Mouse (Mus musculus) liver, embryonic 14 days (tissue): ENCODE data around the gene Glis1. TPM values are rescaled to one million over a fixed set of nuclear protein-coding genes. Genes with fewer than 3 reads are reported as not detected.

Experiments
- polyA plus RNA-seq: library from polyadenylated mRNA; depleted of rRNA; stranded (reverse); fragments of >200 nt; gene quantifications from 2 replicates; pipeline ENCODE4 v1.2.3, GENCODE M21; 2012; rRNA removed

Glis1 gene
- polyA plus RNA-seq = 0.22 and 0.26 TPM in 2 replicates

DNA sequence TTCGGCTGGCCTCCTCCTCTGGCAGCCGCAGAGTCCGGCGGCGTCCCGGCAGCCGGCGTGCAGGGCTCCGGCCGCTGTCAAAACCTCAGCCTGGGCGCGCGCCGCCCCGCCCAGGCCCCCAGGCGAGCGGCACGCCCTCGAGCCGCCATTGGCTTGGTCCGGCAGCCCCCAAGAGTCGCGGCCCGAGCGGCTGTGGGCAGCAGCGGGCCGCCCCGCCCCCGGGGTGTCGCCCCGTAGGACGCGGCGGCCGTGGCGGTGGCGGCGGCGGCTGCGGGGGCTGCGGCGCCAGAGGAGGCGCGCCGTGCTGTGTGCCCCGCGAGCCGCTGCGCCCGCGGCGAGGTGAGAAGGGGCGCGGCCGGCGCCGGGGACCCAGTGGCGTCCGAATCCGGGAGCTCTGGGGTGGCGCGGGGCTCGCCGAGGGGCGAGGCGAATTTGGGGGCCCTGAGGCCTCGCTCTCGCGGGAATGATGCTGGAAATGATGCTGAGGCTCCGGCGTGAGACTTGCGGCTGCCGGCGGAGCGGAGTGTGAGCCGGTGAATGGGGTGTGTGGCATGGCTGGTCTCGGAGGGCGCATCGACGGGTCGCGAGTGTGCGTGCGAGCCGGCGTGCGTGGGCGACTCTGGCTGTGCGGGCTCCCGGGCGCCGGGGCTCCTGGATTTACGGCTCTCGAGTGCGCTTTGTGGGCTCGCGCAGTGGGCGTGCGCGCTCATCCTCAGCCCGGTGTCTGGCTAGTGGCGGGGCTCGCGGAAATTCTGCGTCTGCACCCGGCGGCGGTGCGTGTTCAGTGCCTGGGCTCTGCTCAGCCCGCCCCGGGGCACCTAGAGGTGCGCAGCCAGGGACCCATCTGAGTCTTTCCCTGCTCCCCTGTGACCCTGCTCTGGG, at the start of gene Glis1:
Glis1 (plus strand) TSS at position 236 of the 882 bp plus-strand sequence.

GRCm38 (mm10) chr4:107684130-107684529, 249.7 kb downstream of the Glis1 start, which contains the start of gene Dmrtb1:
Gene Dmrtb1, minus strand, starts transcription at chr4:107684230.

Other genes with a start within 250 kb of the Glis1 start
- 0.03 TPM in 1 of 2 replicates, not detected in the other for gene Ldlrad1, start 225.4 kb upstream of the Glis1 start, polyA plus RNA-seq
- gene Lrrc42, start 181.1 kb upstream of the Glis1 start, polyA plus RNA-seq = 7.7 and 8.8 TPM in 2 replicates
- 4.8 and 5.2 TPM in 2 replicates for gene Hspb11, start 181.0 kb upstream of the Glis1 start, polyA plus RNA-seq
- 0.03 TPM in 2 replicates for gene Dio1, start 127.4 kb upstream of the Glis1 start, polyA plus RNA-seq
- 11.4 and 13.7 TPM in 2 replicates for gene Yipf1, start 120.2 kb upstream of the Glis1 start, polyA plus RNA-seq
- gene Ndc1, start 66.8 kb upstream of the Glis1 start, polyA plus RNA-seq = 8.2 and 11.2 TPM in 2 replicates
- gene Dmrtb1, start 249.6 kb downstream of the Glis1 start, polyA plus RNA-seq = 0.03 TPM in 1 of 2 replicates, not detected in the other